Mouse (Mus musculus): ENCODE data around the gene Gm42906.

DNA sequence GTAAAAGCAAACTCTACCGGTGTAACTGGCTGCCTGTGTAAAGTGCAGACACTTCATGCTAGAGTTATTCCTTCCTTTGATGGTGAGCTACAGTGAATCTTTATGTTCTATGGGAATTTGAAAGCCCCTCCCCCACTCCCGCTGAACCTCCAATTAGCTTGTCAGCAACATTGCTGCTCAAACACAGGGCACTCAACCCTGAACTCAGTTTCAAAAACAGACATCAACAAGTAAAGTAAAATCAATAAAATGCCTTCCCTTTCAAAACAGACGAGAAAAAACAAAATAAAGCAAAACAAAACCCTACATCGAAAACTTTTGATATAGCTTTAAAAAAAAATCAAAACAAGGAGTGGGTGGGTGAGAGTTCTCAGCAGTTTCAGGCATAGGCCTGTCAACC, 273.9 kb downstream of the Gm42906 start:
- TF ChIP-seq CTCF (IDR thresholded peaks at IDR 0.05; ENCODE audit: extremely low read depth, insufficient read length, insufficient replicate concordance, low read depth, low read length) = no peak
- TF ChIP-seq POLR2A (IDR thresholded peaks at IDR 0.05; ENCODE audit: low read depth, low read length) = no peak
